Mouse (Mus musculus): ENCODE data around the gene Lsm4.

Gene Lsm4

DNA sequence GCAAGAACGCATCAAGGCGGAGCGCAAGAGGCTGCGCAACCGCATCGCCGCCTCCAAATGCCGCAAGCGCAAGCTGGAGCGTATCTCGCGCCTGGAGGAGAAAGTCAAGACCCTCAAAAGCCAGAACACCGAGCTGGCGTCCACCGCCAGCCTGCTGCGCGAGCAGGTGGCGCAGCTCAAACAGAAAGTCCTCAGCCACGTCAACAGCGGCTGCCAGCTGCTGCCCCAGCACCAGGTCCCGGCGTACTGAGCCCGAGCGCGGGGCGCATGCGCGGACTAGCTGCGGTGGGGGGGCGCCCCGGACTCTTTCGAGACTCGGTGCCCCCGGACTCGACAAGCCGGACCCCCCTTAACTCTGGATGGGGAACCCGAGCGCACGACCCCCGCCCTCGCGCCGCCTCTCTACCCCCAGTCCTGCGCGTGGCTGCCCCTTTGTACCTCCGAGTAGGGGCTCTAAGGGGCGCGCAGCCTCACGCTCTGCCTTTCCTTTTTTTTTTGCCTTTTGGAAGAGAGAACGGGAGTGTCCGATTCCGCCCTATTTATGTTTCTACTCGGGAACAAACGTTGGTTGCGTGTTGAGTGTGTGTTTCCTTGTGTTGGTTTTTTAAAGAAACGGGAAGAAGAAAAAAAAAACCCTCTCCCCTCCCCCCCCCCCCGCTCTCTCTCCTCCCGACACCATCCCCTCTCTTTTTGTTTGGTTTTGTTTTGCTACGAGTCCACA is 26.9 kb downstream of the Lsm4 start:
- peak in 1 of 2 experiments; percentile 79 for DNase-seq (ENCODE audit: low spot score in 2 of 2)

- peak; percentile 79 to 85 for DNase-seq (ENCODE audit: low spot score in 2 of 2)
These were observed 27.5 kb downstream of the Lsm4 start for GRCm38 (mm10) chr8:70700555-70700922.

DNA sequence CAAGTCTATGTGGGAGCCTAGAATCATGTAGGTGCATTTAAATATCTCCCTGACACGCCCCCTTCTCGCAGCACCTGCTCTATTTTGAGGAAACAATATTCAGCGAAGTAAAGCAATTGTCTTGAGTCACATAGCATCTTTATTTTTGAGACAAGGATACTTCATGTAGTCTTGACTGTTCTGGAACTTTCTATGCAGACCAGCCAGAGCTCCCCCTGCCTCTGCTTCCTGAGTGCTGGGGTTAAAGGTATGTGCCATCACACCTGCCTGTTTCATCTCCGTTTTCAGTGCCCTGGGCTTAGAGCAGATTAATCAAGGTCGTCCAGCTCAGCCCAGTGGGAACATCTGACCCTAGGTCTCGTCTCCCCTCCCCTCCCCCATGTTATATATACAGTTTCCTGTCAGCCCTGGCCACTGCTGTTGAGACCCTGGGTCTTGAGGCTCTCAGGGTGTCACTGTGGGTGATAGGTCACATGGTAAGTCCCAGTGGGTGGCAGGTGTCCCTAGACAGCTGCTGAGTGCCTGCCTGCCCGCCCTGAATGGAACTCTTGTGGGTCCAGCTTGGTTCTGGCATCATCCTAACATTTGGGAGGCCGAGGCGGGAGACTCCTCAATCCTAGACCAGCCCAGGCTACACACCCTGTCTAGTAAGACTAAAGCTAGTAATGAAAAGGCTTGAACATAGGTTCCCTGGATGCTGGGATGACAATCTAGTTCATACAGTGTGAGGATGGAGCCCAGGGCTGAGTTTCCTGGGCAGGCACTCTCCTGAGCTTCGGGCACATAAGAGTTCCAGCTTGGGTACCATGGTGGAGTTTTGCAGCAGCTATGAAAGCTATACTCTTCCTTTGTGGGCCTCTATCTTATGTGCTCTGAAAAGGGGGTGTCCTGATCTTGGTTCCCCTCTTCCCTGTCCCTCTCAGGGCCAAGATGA is 28.3 kb downstream of the Lsm4 start:
- no peak for DNase-seq (ENCODE audit: low spot score in 2 of 2)

DNA sequence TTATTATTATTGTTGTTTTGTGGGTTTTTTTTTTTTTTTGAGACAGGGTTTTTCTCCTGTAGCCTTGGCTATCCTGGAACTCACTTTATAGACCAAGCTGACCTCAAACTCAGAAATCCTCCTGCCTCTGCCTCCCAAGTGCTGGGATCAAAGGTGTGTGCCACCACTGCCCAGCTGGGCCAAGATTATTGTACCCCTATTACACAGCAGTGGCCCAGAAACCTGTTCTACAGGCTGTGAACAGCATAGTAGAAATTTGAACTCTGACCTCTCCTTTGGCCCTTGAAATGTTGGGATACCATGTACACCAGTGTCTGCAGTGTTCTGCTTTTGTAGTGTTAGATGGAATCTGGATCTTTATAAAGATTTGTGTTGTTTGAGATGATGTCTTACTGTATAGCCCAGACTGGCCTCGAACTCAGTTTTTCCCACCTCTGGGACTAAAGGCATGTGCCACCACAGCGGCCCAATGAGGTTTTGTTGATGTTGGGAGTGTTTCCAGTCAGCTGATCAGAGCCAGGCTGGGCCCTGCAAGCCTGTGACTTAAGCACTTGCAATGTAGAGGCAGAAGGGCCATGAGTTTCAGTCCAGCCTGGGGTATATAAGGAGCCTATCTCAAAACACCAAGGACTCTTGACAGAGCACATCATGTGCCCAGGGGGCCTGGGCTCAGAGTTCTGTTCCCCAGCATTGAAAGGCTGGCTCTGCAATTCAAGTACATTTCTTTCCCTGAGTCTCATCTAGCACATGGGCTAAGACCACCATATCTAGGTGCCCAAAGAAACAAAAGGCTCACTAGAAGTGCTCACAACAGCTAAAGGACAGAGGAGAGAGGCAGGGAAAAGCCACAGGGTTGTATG is 29.2 kb downstream of the Lsm4 start:
- DNase-seq (ENCODE audit: low spot score in 2 of 2), result no peak

GRCm38 (mm10) chr8:70702842-70703182 is 29.8 kb downstream of the Lsm4 start:
- DNase-seq (ENCODE audit: low spot score in 2 of 2), result no peak

DNA sequence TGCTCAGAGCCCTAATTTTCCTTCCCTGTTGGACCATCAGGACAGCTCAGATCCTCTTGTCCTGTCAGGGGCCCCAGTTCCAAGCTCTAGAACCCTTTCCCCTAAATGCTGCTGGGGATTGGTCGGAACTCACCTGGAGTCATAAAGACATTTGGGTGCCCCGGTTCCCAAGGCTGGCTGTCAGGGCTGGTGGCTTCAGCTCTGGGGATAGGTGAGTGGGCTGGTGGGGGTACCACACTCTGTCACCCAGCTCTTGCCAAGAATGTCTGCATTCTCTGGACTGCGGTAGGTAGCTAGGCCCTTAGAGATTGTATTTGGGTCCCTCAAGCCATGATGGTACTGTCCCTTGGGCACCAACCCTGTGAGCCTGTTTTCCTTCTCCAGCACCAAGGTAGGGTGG is 30.2 kb downstream of the Lsm4 start, which contains the start of gene Iqcn:
Iqcn (plus strand) TSS at position 171 of the 400 bp plus-strand sequence.
- no peak for DNase-seq (ENCODE audit: low spot score in 2 of 2)

DNA sequence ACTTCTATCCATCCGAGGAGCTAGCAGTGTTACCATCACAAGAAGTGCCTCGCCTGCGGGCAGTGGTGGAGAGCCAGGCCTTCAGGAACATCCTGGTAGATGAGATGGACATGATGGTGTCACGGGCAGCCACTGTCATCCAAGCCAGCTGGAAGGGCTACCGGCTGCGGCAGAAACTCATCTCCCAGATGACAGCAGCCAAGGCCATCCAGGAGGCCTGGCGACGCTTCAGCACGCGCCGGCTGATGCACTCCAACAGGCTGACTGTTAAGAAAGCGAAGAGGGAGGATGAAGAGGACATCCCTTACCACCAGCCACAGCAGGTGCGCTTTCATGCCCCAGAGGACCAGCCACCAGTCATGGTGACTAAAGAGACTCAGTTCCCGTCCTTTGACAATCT is 35.2 kb downstream of the Lsm4 start:
- DNase-seq (ENCODE audit: low spot score in 2 of 2), result no peak

DNA sequence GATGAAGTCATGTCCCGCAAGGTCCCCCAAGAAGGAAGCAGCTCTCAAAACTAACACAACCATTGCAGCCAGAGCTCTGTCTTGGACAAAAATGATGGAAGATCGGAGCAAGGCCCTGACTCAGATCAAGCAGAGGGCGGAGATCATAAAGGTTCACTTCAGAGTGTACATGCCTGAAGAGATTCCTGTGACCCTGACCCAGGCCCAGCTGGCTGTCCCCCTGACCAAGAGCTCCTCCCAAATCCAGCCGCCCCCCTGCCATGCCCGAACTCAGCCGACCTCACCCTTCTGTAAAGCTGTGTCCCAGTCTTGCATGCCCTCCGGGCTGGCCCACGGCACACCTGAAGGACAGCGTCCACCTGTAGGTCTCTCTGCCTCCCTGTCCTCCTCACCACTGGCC is 36.7 kb downstream of the Lsm4 start:
- no peak for DNase-seq (ENCODE audit: low spot score in 2 of 2)

DNA sequence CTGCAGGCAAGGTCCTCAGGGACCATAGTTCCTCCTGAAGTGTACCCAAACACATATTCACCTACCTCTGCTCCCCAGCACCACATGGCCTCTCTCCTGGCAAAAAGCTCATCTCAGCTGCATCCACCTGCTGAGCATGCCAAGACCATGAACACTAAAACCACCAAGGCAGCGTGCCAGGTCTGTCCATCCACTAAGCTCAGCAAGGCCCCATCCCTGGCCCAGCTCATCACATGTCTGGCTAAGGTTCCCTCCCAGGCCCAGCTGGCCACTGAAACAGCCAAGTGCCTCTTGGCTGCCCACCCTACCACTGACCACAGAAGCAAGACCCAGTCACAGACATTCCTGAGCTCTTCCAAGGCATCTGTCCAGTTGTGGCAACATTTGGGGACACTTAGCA is 37.2 kb downstream of the Lsm4 start:
- DNase-seq (ENCODE audit: low spot score in 2 of 2), result no peak

- no peak for DNase-seq (ENCODE audit: low spot score in 2 of 2)
These were observed 38.0 kb downstream of the Lsm4 start for GRCm38 (mm10) chr8:70711041-70711440.

DNA sequence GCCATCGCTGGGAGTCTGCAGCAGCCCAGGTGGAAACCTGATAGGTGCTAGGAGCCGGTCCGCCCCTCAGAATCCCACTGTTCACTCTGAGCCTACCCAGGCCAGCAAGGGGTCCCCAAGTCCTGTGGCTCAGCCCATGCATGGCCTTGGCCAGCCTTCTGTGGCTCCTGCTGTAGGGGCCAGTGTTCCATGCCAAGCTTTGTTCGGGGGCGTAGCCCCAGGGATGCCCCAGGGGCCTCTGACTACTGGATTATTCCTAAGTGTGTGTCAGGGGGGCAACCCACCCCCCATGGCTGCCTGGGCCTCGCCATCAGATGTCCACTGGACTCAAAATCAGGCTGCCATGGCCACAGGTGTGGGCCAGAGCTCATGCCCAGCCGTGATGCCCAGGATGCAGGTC is 40.9 kb downstream of the Lsm4 start:
- DNase-seq (ENCODE audit: low spot score in 2 of 2), result no peak

- no peak for DNase-seq (ENCODE audit: low spot score in 2 of 2)
These were observed 42.0 kb downstream of the Lsm4 start for GRCm38 (mm10) chr8:70715086-70715485.

GRCm38 (mm10) chr8:70716521-70717400 is 43.7 kb downstream of the Lsm4 start:
- no peak for DNase-seq (ENCODE audit: low spot score in 2 of 2)

DNA sequence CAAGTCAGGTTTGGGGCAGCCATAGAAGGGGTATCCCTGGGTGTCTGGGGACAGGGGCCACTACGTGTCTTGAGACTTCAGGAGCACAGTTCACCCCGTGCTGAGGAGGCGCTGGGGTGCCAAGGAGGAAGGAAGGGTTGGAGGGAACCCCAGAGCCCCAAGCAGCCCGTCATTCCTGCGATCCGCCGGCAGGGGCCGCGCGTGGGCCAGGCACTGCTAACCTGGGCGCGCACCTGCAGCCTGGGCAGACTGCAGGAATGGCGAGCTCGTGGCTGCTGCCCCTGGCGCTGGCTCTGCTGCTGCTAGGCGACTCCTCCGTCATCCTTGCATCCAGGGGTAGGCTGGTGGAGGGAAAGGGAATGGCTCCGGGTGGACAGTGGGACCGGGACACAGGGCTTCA is 45.2 kb downstream of the Lsm4 start, which contains the start of gene Gm3336:
Gm3336 (plus strand) TSS at position 247 of the 400 bp plus-strand sequence.
- peak in 1 of 2 experiments; percentile 65 for DNase-seq (ENCODE audit: low spot score in 2 of 2)

GRCm38 (mm10) chr8:70719796-70720270 is 46.8 kb downstream of the Lsm4 start:
- no peak for DNase-seq (ENCODE audit: low spot score in 2 of 2)

GRCm38 (mm10) chr8:70720739-70721138 is 47.7 kb downstream of the Lsm4 start:
- DNase-seq (ENCODE audit: low spot score in 2 of 2), result peak in 1 of 2 experiments; percentile 87

DNA sequence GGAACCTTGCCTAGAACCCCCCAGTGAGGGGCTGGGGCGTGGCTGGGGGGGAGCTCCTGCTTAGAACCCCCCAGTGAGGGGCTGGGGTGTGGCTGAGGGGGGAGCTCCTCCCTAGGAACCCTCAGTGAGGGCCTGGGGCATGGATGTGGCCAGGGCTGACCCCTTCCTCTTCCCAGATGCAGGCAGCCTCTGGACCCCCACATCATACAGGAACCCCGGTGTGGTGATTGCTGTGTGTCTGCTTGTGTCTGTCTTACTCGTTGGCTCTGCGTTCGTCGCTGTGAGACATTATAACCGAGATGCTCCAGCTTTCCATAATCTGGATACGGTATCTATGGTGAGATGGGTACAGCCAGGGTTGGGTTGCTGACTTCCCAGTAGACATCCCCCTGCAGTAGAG is 48.6 kb downstream of the Lsm4 start:
- DNase-seq (ENCODE audit: low spot score in 2 of 2), result no peak

GRCm38 (mm10) chr8:70723486-70724210 is 50.6 kb downstream of the Lsm4 start, which contains the start of gene Pde4c:
Gene Pde4c (plus strand): TSS chr8:70723720.
- no peak for DNase-seq (ENCODE audit: low spot score in 2 of 2)

GRCm38 (mm10) chr8:70724216-70724615 is 51.2 kb downstream of the Lsm4 start:
- DNase-seq (ENCODE audit: low spot score in 2 of 2), result no peak
